Mouse (Mus musculus) testis, adult 2 months (tissue): ENCODE measurements around the gene Scrg1. TPM values are rescaled to one million over a fixed set of nuclear protein-coding genes. Genes with fewer than 3 reads are reported as not detected.

Experiments used
- H3K27ac ChIP-seq: fragments of 200-500 bp; 2 replicates; pipeline ENCODE4 v1.5.1; 2012; ENCODE audit warnings: low read depth, low read length; ENCODE audit not compliant: control insufficient read depth, insufficient read depth
- H3K27me3 ChIP-seq: fragments of 200-500 bp; 2 replicates; pipeline ENCODE4 v1.6.1; 2012; ENCODE audit warnings: mild to moderate bottlenecking, low read length, moderate library complexity; ENCODE audit not compliant: control insufficient read depth, insufficient read depth
- H3K36me3 ChIP-seq: fragments of 200-500 bp; 2 replicates; pipeline ENCODE4 v1.6.1; 2012; ENCODE audit warnings: mild to moderate bottlenecking, low read length; ENCODE audit not compliant: control insufficient read depth, insufficient read depth
- H3K4me1 ChIP-seq: fragments of 200-500 bp; 2 replicates; pipeline ENCODE4 v1.6.1; 2012; ENCODE audit warnings: low read length; ENCODE audit not compliant: control insufficient read depth, insufficient read depth
- H3K4me3 ChIP-seq: fragments of 200-500 bp; 2 replicates; pipeline ENCODE4 v1.5.1; 2012; ENCODE audit warnings: low read depth, mild to moderate bottlenecking, low read length, moderate library complexity, mixed read lengths; ENCODE audit not compliant: control insufficient read depth
- CTCF ChIP-seq: fragments of 200-500 bp; IDR thresholded peaks from 2 replicates; pipeline ENCODE4 v1.5.1; 2012; ENCODE audit warnings: low read depth, mild to moderate bottlenecking, inconsistent platforms, low read length, moderate library complexity; ENCODE audit not compliant: control insufficient read depth, insufficient read depth, insufficient replicate concordance
- POLR2A ChIP-seq: fragments of 200-500 bp; IDR thresholded peaks from 2 replicates; pipeline ENCODE4 v1.6.1; 2012; ENCODE audit warnings: low read depth, mild to moderate bottlenecking, inconsistent platforms, low read length, moderate library complexity; ENCODE audit not compliant: control insufficient read depth
- polyA plus RNA-seq: library from polyadenylated mRNA; depleted of rRNA; stranded (reverse); fragments of >200 nt; gene quantifications from 2 replicates; pipeline ENCODE4 v1.2.3, GENCODE M21; 2012; rRNA removed

Gene Scrg1
- polyA plus RNA-seq = not detected in 2 replicates

GRCm38 (mm10) chr8:57455765-57456164 lies at the start of gene Scrg1:
Gene Scrg1, plus strand, starts transcription at chr8:57455923.
- Histone ChIP-seq H3K27ac (no peak within 1 kb of the TSS), H3K4me3 (no peak within 1 kb of the TSS), H3K27me3 (no peaks in the 10 kb centered on the region), H3K36me3 (no peaks in the 10 kb centered on the region), H3K4me1 (no peaks in the 10 kb centered on the region)
- TF ChIP-seq POLR2A (no peak), CTCF (no peak)

- no peaks in the 10 kb centered on the region for H3K36me3 ChIP-seq
- H3K4me3 ChIP-seq = no peak overlapping the region
- TF ChIP-seq POLR2A = no peak
- TF ChIP-seq CTCF = no peak
- no peaks in the 10 kb centered on the region for H3K27me3 ChIP-seq
- peaks cover 12% of the 10 kb centered on the region for H3K4me1 ChIP-seq
- H3K27ac ChIP-seq = no peak overlapping the region
Observed at GRCm38 (mm10) chr8:57406366-57406765, 49.4 kb upstream of the Scrg1 start.

DNA sequence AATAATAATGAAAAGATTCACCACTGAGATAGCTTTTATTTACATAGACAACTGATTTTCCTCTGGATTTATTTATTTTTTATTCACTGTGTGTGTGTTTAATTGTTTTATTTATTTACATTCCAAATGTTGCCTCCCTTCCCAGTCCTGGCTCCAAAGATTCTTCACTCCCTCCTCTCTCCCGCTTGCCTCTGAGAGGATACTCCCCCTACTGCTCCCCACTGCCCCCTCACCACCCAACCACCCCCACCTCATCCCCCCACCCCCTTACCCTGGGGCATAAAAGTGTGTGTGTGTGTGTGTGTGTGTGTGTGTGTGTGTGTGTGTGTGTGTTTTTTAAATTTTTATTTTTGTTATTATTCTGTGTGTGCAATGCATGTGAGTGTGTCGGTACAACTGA lies 46.4 kb upstream of the Scrg1 start:
- peaks cover 7% of the 10 kb centered on the region for H3K4me1 ChIP-seq
- no peaks in the 10 kb centered on the region for H3K36me3 ChIP-seq
- no peak overlapping the region for H3K4me3 ChIP-seq
- TF ChIP-seq CTCF = no peak
- no peak for TF ChIP-seq POLR2A
- H3K27me3 ChIP-seq = no peaks in the 10 kb centered on the region
- H3K27ac ChIP-seq = no peak overlapping the region

DNA sequence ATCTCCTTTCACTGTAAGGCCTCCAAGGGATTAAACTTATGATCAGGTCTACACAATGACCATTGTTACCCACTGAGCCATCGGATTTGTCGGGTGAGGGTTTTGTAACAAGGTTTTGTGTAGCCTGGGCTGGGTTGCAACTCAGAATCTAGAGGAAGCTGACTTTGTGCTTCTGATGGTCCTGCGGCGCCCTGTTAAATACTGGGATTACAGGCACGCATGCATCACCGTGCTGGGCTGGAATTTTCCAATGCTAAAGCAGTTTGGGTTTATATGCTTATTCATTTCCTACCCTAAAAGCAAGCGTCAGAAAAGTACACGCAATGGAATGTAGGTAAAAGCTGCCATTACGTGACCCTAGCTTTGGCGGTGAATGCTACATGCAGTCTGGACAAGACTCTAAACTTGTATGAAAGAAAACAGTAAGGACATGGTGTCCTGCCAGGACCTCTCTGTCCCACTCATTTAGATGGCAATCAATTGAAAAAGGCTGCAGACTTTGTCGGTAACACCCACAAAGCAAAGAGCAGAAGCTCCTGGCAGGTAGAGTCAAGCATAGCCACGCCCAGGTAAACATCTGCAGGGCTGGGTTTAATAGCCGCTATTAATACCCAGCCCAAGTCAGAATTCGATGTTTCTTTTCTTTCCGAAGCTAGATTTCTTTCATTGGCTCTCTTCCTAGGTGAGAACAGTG lies 45.8 kb upstream of the Scrg1 start:
- Histone ChIP-seq H3K27ac (no peak overlapping the region), H3K4me1 (peaks cover 7% of the 10 kb centered on the region), H3K27me3 (no peaks in the 10 kb centered on the region), H3K4me3 (no peak overlapping the region), H3K36me3 (no peaks in the 10 kb centered on the region)
- TF ChIP-seq CTCF = no peak
- TF ChIP-seq POLR2A = no peak

DNA sequence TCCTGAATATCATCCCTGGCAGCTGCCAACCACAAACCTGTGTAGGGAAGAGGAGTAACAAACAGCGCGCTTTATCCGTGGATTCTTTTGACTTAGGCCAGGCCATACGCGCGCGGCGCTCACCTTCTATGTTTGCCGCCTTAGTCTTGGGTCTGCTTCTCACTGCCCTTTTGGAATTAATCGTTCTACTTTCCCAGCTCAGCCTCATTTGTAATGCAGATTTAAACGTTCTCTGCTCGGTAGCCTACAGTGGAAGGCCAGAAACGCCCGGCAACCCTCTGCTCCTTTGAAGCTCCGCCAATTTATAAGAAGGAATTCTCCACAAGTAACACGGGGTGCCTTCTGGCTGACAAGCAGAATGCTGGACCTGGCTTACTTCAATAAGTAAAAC lies 45.3 kb upstream of the Scrg1 start:
- no peak for TF ChIP-seq CTCF
- no peak for TF ChIP-seq POLR2A
- H3K27ac ChIP-seq = no peak overlapping the region
- H3K4me1 ChIP-seq = peaks cover 7% of the 10 kb centered on the region
- no peak overlapping the region for H3K4me3 ChIP-seq
- H3K27me3 ChIP-seq = no peaks in the 10 kb centered on the region
- H3K36me3 ChIP-seq = no peaks in the 10 kb centered on the region

GRCm38 (mm10) chr8:57411366-57411765 lies 44.4 kb upstream of the Scrg1 start:
- H3K27ac ChIP-seq = no peak overlapping the region
- no peaks in the 10 kb centered on the region for H3K27me3 ChIP-seq
- peaks cover 7% of the 10 kb centered on the region for H3K4me1 ChIP-seq
- H3K36me3 ChIP-seq = no peaks in the 10 kb centered on the region
- H3K4me3 ChIP-seq = no peak overlapping the region
- no peak for TF ChIP-seq POLR2A
- no peak for TF ChIP-seq CTCF

GRCm38 (mm10) chr8:57416827-57417226 lies 38.9 kb upstream of the Scrg1 start:
- TF ChIP-seq CTCF (no peak), POLR2A (no peak)
- Histone ChIP-seq H3K27ac (no peak overlapping the region), H3K4me3 (no peak overlapping the region), H3K4me1 (no peaks in the 10 kb centered on the region), H3K36me3 (no peaks in the 10 kb centered on the region), H3K27me3 (no peaks in the 10 kb centered on the region)

DNA sequence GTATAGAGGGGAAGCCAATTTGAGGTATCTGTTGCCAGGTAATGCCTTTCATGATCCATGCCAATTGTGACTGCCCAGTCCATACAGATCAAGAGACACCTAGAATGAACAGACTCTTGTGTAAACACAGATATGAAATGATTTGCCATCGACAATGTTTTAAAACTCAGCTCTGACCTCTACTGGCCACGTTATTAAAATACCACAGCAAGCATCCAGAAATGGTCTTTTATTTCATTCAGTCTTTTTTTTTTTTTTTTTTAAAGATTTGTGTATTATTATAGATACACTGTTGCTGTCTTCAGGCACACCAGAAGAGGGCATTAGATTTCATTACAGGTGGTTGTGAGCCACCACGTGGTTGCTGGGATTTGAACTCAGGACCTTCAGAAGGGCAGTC lies 29.6 kb upstream of the Scrg1 start:
- no peaks in the 10 kb centered on the region for H3K36me3 ChIP-seq
- H3K27me3 ChIP-seq = no peaks in the 10 kb centered on the region
- H3K4me3 ChIP-seq = no peak overlapping the region
- H3K27ac ChIP-seq = no peak overlapping the region
- TF ChIP-seq POLR2A (no peak), CTCF (no peak)
- H3K4me1 ChIP-seq = peaks cover 3% of the 10 kb centered on the region
